Mouse (Mus musculus) stomach, embryonic 16.5 days (tissue): ENCODE measurements around the gene Myh2. TPM values are rescaled to one million over a fixed set of nuclear protein-coding genes. Genes with fewer than 3 reads are reported as not detected.

Source experiments
- ATAC-seq: fragments of 200-750 bp; cut with Nextera tagmentation; 2 replicates; pipeline ENCODE4 v1.8.0; 2017; ENCODE audit warnings: moderate number of reproducible peaks, moderate TSS enrichment; ENCODE audit not compliant: insufficient read depth, low FRiP score
- H3K27ac ChIP-seq: fragments of 300-500 bp; sonication (generic); 2 replicates; pipeline ENCODE4 v1.5.1; 2014; ENCODE audit warnings: low read length
- H3K27me3 ChIP-seq: fragments of 300-500 bp; sonication (generic); 2 replicates; pipeline ENCODE4 v1.6.1; 2014; ENCODE audit warnings: low read length, control low read depth, mixed read lengths; ENCODE audit not compliant: control insufficient read depth, insufficient read depth
- H3K36me3 ChIP-seq: fragments of 300-500 bp; sonication (generic); 2 replicates; pipeline ENCODE4 v1.6.1; 2014; ENCODE audit warnings: low read length; ENCODE audit not compliant: control insufficient read depth, insufficient read depth
- H3K4me1 ChIP-seq: fragments of 300-500 bp; sonication (generic); 2 replicates; pipeline ENCODE4 v1.6.1; 2014; ENCODE audit warnings: low read length, control low read depth, mixed read lengths; ENCODE audit not compliant: control insufficient read depth, insufficient read depth
- H3K4me2 ChIP-seq: fragments of 300-500 bp; sonication (generic); 2 replicates; pipeline ENCODE4 v1.6.1; 2014; ENCODE audit warnings: low read depth, low read length, mixed read lengths
- H3K4me3 ChIP-seq: fragments of 300-500 bp; sonication (generic); replicated peaks from 2 replicates; pipeline ENCODE4 v1.5.1; 2014; ENCODE audit warnings: mild to moderate bottlenecking, low read length
- H3K9ac ChIP-seq: fragments of 300-500 bp; sonication (generic); 2 replicates; pipeline ENCODE4 v1.6.1; 2014; ENCODE audit warnings: low read length
- H3K9me3 ChIP-seq: fragments of 300-500 bp; sonication (generic); replicated peaks from 2 replicates; pipeline ENCODE4 v1.6.1; 2016; ENCODE audit warnings: low read length, control low read depth; ENCODE audit not compliant: control insufficient read depth
- WGBS: fragments of 180-500 bp; shearing (Covaris S2); extraction: QIAGEN DNeasy Blood & Tissue Kit; methylation state at CpG from one replicate; pipeline ENCODE4 v1.1.7; 2014; 5-methylcytosine and 5-hydroxymethylcytosine counted together
- polyA plus RNA-seq: library from polyadenylated mRNA; unstranded; fragments of >200 nt; fragmentation: Nextera tagmentation; extraction: Ambion mirVana; gene quantifications from 2 replicates; pipeline ENCODE4 v1.2.1, GENCODE M21; 2015

Myh2 gene
- polyA plus RNA-seq, 1 experiment from 2014 or later = 0.21 TPM

GRCm38 (mm10) chr11:67143065-67143464, 27.8 kb upstream of the Myh2 start:
- 80% methylated on average over 5 of the region's 5 CpGs for WGBS
- H3K9ac ChIP-seq = no peak overlapping the region
- H3K9me3 ChIP-seq = no peaks in the 10 kb centered on the region
- H3K27ac ChIP-seq = no peak overlapping the region
- no peak for ATAC-seq
- no peaks in the 10 kb centered on the region for H3K36me3 ChIP-seq
- H3K4me3 ChIP-seq = no peak overlapping the region
- no peak overlapping the region for H3K4me2 ChIP-seq
- H3K27me3 ChIP-seq = no peaks in the 10 kb centered on the region
- H3K4me1 ChIP-seq = no peaks in the 10 kb centered on the region

- Histone ChIP-seq H3K4me1 (no peaks in the 10 kb centered on the region), H3K27ac (no peak overlapping the region), H3K36me3 (no peaks in the 10 kb centered on the region), H3K27me3 (no peaks in the 10 kb centered on the region), H3K4me3 (no peak overlapping the region), H3K9ac (no peak overlapping the region), H3K4me2 (no peak overlapping the region), H3K9me3 (no peaks in the 10 kb centered on the region)
- WGBS = 89% methylated on average over 4 of the region's 4 CpGs
- no peak for ATAC-seq
Observed at GRCm38 (mm10) chr11:67143863-67144498, 26.8 kb upstream of the Myh2 start.

GRCm38 (mm10) chr11:67144559-67145265, 26.1 kb upstream of the Myh2 start:
- no peak overlapping the region for H3K27ac ChIP-seq
- H3K9ac ChIP-seq = no peak overlapping the region
- no peaks in the 10 kb centered on the region for H3K36me3 ChIP-seq
- H3K27me3 ChIP-seq = no peaks in the 10 kb centered on the region
- no peak for ATAC-seq
- H3K4me1 ChIP-seq = no peaks in the 10 kb centered on the region
- H3K4me2 ChIP-seq = no peak overlapping the region
- WGBS = 69% methylated on average over 6 of the region's 6 CpGs
- no peak overlapping the region for H3K4me3 ChIP-seq
- H3K9me3 ChIP-seq = no peaks in the 10 kb centered on the region

- Histone ChIP-seq H3K36me3 (no peaks in the 10 kb centered on the region), H3K4me2 (no peak overlapping the region), H3K9ac (no peak overlapping the region), H3K4me1 (no peaks in the 10 kb centered on the region), H3K27me3 (no peaks in the 10 kb centered on the region), H3K27ac (no peak overlapping the region), H3K4me3 (no peak overlapping the region), H3K9me3 (no peaks in the 10 kb centered on the region)
- no peak for ATAC-seq
- WGBS = 85% methylated on average over 5 of the region's 5 CpGs
Observed at GRCm38 (mm10) chr11:67145482-67146408, 25.1 kb upstream of the Myh2 start.

GRCm38 (mm10) chr11:67146409-67147282, 24.2 kb upstream of the Myh2 start:
- 89% methylated on average over 4 of the region's 4 CpGs for WGBS
- Histone ChIP-seq H3K9me3 (no peaks in the 10 kb centered on the region), H3K9ac (no peak overlapping the region), H3K4me3 (no peak overlapping the region), H3K36me3 (no peaks in the 10 kb centered on the region), H3K4me1 (no peaks in the 10 kb centered on the region), H3K27me3 (no peaks in the 10 kb centered on the region), H3K27ac (no peak overlapping the region), H3K4me2 (no peak overlapping the region)
- no peak for ATAC-seq

GRCm38 (mm10) chr11:67147283-67147921, 23.4 kb upstream of the Myh2 start:
- Histone ChIP-seq H3K27me3 (no peaks in the 10 kb centered on the region), H3K4me3 (no peak overlapping the region), H3K27ac (no peak overlapping the region), H3K9ac (no peak overlapping the region), H3K9me3 (no peaks in the 10 kb centered on the region), H3K4me2 (no peak overlapping the region), H3K4me1 (no peaks in the 10 kb centered on the region), H3K36me3 (no peaks in the 10 kb centered on the region)
- WGBS = 91% methylated on average over 12 of the region's 12 CpGs
- ATAC-seq = no peak

- H3K4me3 ChIP-seq = no peak overlapping the region
- H3K9me3 ChIP-seq = no peaks in the 10 kb centered on the region
- H3K4me2 ChIP-seq = no peak overlapping the region
- H3K27ac ChIP-seq = no peak overlapping the region
- no peaks in the 10 kb centered on the region for H3K27me3 ChIP-seq
- H3K9ac ChIP-seq = no peak overlapping the region
- ATAC-seq = no peak
- no peaks in the 10 kb centered on the region for H3K36me3 ChIP-seq
- 64% methylated on average over 4 of the region's 4 CpGs for WGBS
- no peaks in the 10 kb centered on the region for H3K4me1 ChIP-seq
Observed at GRCm38 (mm10) chr11:67148286-67149012, 22.4 kb upstream of the Myh2 start.

GRCm38 (mm10) chr11:67150237-67150636, 20.6 kb upstream of the Myh2 start:
- H3K4me3 ChIP-seq = no peak overlapping the region
- no peaks in the 10 kb centered on the region for H3K9me3 ChIP-seq
- no peaks in the 10 kb centered on the region for H3K36me3 ChIP-seq
- H3K4me2 ChIP-seq = no peak overlapping the region
- ATAC-seq = no peak
- no peaks in the 10 kb centered on the region for H3K4me1 ChIP-seq
- H3K9ac ChIP-seq = no peak overlapping the region
- H3K27ac ChIP-seq = no peak overlapping the region
- 88% methylated on average over 2 of the region's 2 CpGs for WGBS
- no peaks in the 10 kb centered on the region for H3K27me3 ChIP-seq
